Mouse (Mus musculus) olfactory bulb, adult 2 months (tissue): ENCODE data around the gene C1rl.

Experiments
- CTCF ChIP-seq: fragments of 200-500 bp; IDR thresholded peaks from 2 replicates; pipeline ENCODE4 v1.5.1; 2012; ENCODE audit warnings: low read depth, mild to moderate bottlenecking, low read length, moderate library complexity; ENCODE audit not compliant: insufficient read depth
- POLR2A ChIP-seq: fragments of 200-500 bp; IDR thresholded peaks from 2 replicates; pipeline ENCODE4 v1.6.1; 2012; ENCODE audit warnings: mild to moderate bottlenecking, low read depth, low read length, moderate library complexity; ENCODE audit not compliant: insufficient read depth

GRCm38 (mm10) chr6:124487509-124487908 is 5.4 kb upstream of the C1rl start:
- TF ChIP-seq CTCF = no peak
- no peak for TF ChIP-seq POLR2A
